Comparison of ENCODE assay signal across 9 mouse cellular contexts in the genomic region with DNA sequence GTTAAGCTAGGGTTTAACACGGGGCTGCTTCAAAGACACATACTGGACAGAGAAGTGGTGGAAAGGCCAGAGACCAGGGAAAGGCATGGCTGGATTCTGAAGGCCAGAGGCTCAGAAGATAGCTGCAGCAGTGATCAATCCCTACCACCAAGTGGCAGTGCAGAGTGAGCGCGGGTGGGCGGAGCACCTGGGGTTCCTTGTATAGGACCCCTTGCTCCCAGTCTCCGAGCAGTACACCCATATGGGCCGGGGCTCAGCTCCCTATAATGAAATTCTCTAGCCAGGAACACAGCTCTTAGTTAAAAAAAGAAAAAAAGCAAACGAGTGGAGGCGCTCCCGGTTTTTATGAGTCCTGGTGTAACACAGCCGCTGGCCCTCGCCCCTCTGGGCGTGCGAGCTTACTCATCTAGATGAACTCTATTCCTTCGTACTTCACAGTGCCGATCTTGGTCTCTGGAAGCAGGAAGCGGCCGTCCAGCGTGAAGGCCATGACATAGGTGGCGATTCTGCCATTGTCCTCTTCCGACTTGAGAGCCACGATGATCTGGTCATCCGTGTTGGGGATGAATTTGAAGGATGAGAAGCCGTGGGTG. TPM values are rescaled to one million over a fixed set of nuclear protein-coding genes. Genes with fewer than 3 reads are reported as not detected.
DNase-seq lines count a peak whose midpoint lies in the region; ATAC-seq and TF ChIP-seq lines count a peak whose summit lies in the region.
"Had no signal": no experiment of that assay in that cellular context is flagged by ENCODE, and none has a peak within 500 bp of the region (broad histone marks: within the 10 kb centered on the region; RNA-seq: fewer than 3 reads in every experiment).

No protein-coding gene starts in this region.

- H3K4me2 ChIP-seq in kidney, embryonic 15.5 days = no peak overlapping the region
- H3K4me2 ChIP-seq: embryonic facial prominence, embryonic 12.5 days had no signal

- TF ChIP-seq POLR2A in small intestine, adult 2 months (IDR thresholded peaks at IDR 0.05; ENCODE audit: low read depth, low read length) = 0 out of 2 replicates have a peak, but pooled peaks have one; percentile 16

- WGBS in kidney, embryonic 15.5 days = 78% methylated on average over 23 of the region's 23 CpGs
- 50% methylated on average over 23 of the region's 23 CpGs for WGBS in small intestine, adult 2 months
- WGBS in embryonic facial prominence, embryonic 10.5 days = 84% methylated on average over 23 of the region's 23 CpGs

- peak; percentile 19 for DNase-seq in kidney, adult 11 months
- DNase-seq in spleen, postnatal 4 days (ENCODE audit: low spot score in 2 of 2) = peak; percentile 57 to 84
- DNase-seq in spleen, postnatal 36 days (ENCODE audit: low spot score in 2 of 2) = no peak
- peak; percentile 38 for DNase-seq in cerebellum, adult 9-11 months
- no peak for DNase-seq in embryonic facial prominence, embryonic 10.5 days (ENCODE audit: low spot score)
- no peak for DNase-seq in c-Kit-positive CD71-positive TER-119-positive erythroid progenitor cells, embryonic 14.5 days (ENCODE audit: low spot score)

- H3K4me1 ChIP-seq in kidney, embryonic 15.5 days = peaks cover 49% of the 10 kb centered on the region
- peaks cover 53% of the 10 kb centered on the region for H3K4me1 ChIP-seq in small intestine, adult 2 months (ENCODE audit: control insufficient read depth, insufficient read depth, insufficient read length, low read length)
- H3K4me1 ChIP-seq in embryonic facial prominence, embryonic 10.5 days = peaks cover 11% of the 10 kb centered on the region
- H3K4me1 ChIP-seq: embryonic facial prominence, embryonic 12.5 days had no signal

- peaks cover 58% of the 10 kb centered on the region for H3K36me3 ChIP-seq in kidney, embryonic 15.5 days
- H3K36me3 ChIP-seq in small intestine, adult 2 months (ENCODE audit: control insufficient read depth, insufficient read depth, low read length) = peaks cover 50% of the 10 kb centered on the region
- H3K36me3 ChIP-seq in embryonic facial prominence, embryonic 10.5 days (replicated peaks) = peaks cover 78% of the 10 kb centered on the region

- no peaks in the 10 kb centered on the region for H3K9me3 ChIP-seq in kidney, embryonic 15.5 days (replicated peaks)
- H3K9me3 ChIP-seq in embryonic facial prominence, embryonic 10.5 days = no peaks in the 10 kb centered on the region
- H3K9me3 ChIP-seq: embryonic facial prominence, embryonic 12.5 days had no signal

- H3K9ac ChIP-seq in kidney, embryonic 15.5 days = no peak overlapping the region
- H3K9ac ChIP-seq: embryonic facial prominence, embryonic 12.5 days had no signal

- no peak for ATAC-seq in kidney, embryonic 15.5 days (replicated peaks; ENCODE audit: low FRiP score)

- TF ChIP-seq CTCF in small intestine, adult 2 months (IDR thresholded peaks at IDR 0.05; ENCODE audit: extremely low read depth, insufficient read length, insufficient replicate concordance, low read depth, low read length) = peak; percentile 41; the same call in 1 of the 2 replicates

- H3K27ac ChIP-seq in kidney, embryonic 15.5 days = no peak overlapping the region
- H3K27ac ChIP-seq in small intestine, adult 2 months (ENCODE audit: insufficient read depth, low read depth, low read length) = peak overlapping the region; percentile 99
- no peak overlapping the region for H3K27ac ChIP-seq in embryonic facial prominence, embryonic 10.5 days (replicated peaks)
- H3K27ac ChIP-seq: embryonic facial prominence, embryonic 12.5 days had no signal

- no peaks in the 10 kb centered on the region for H3K27me3 ChIP-seq in kidney, embryonic 15.5 days
- no peaks in the 10 kb centered on the region for H3K27me3 ChIP-seq in small intestine, adult 2 months (ENCODE audit: control insufficient read depth, insufficient read depth, low read length)
- no peaks in the 10 kb centered on the region for H3K27me3 ChIP-seq in embryonic facial prominence, embryonic 10.5 days (replicated peaks; ENCODE audit: low read depth, poor library complexity, severe bottlenecking)
- H3K27me3 ChIP-seq: embryonic facial prominence, embryonic 12.5 days had no signal

- H3K4me3 ChIP-seq in kidney, embryonic 15.5 days (replicated peaks) = no peak overlapping the region
- peak overlapping the region; percentile 4; the same call in 1 of the 2 replicates for H3K4me3 ChIP-seq in small intestine, adult 2 months (ENCODE audit: low read depth, low read length)
- no peak overlapping the region for H3K4me3 ChIP-seq in embryonic facial prominence, embryonic 10.5 days
- H3K4me3 ChIP-seq: embryonic facial prominence, embryonic 12.5 days had no signal

RNA-seq across cellular contexts. Expression of a gene that starts 5.5 kb away (rescaled TPM):
- 13.6 and 18.2 TPM in 2 replicates for polyA plus RNA-seq in kidney, embryonic 15.5 days (2015; fragmentation: Nextera tagmentation; extraction: Ambion mirVana)
- 372 and 739 TPM in 2 replicates for polyA plus RNA-seq in small intestine, adult 2 months (2012; rRNA removed)
- 0.86 and 0.88 TPM in 2 replicates for polyA plus RNA-seq in embryonic facial prominence, embryonic 10.5 days (2016; fragmentation: Nextera tagmentation; extraction: Ambion mirVana)

RNA-seq across cellular contexts. Expression of a gene that starts 11.5 kb away (rescaled TPM):
- polyA plus RNA-seq in kidney, embryonic 15.5 days (2015; fragmentation: Nextera tagmentation; extraction: Ambion mirVana) = 26.7 and 32.9 TPM in 2 replicates
- polyA plus RNA-seq in small intestine, adult 2 months (2012; rRNA removed) = 73.6 and 158 TPM in 2 replicates
- 20.2 and 20.8 TPM in 2 replicates for polyA plus RNA-seq in embryonic facial prominence, embryonic 10.5 days (2016; fragmentation: Nextera tagmentation; extraction: Ambion mirVana)

RNA-seq across cellular contexts. Expression of a gene that starts 20.6 kb away (rescaled TPM):
- 5.9 and 7.2 TPM in 2 replicates for polyA plus RNA-seq in kidney, embryonic 15.5 days (2015; fragmentation: Nextera tagmentation; extraction: Ambion mirVana)
- polyA plus RNA-seq in small intestine, adult 2 months (2012; rRNA removed) = 3.3 and 4.3 TPM in 2 replicates
- 2.6 and 3.4 TPM in 2 replicates for polyA plus RNA-seq in embryonic facial prominence, embryonic 10.5 days (2016; fragmentation: Nextera tagmentation; extraction: Ambion mirVana)

RNA-seq across cellular contexts. Expression of a gene that starts 51.9 kb away (rescaled TPM):
- polyA plus RNA-seq in kidney, embryonic 15.5 days (2015; fragmentation: Nextera tagmentation; extraction: Ambion mirVana) = 84.4 and 87.7 TPM in 2 replicates
- 22.6 and 27.7 TPM in 2 replicates for polyA plus RNA-seq in small intestine, adult 2 months (2012; rRNA removed)
- polyA plus RNA-seq in embryonic facial prominence, embryonic 10.5 days (2016; fragmentation: Nextera tagmentation; extraction: Ambion mirVana) = 40.0 and 46.9 TPM in 2 replicates

Comparison
In these comparisons a context has a peak if more than half of its experiments do, and no peak if none do; other contexts are left out.
1. DNase-seq: peak in kidney, adult 11 months (single experiment), spleen, postnatal 4 days (2 of 2) and cerebellum, adult 9-11 months (single experiment); none in spleen, postnatal 36 days (0 of 2), embryonic facial prominence, embryonic 10.5 days (single experiment) and c-Kit-positive CD71-positive TER-119-positive erythroid progenitor cells, embryonic 14.5 days (single experiment).
2. RNA of a gene that starts 5.5 kb away (polyA plus RNA-seq): 372 to 739 TPM in small intestine, adult 2 months; 13.6 to 18.2 TPM in kidney, embryonic 15.5 days and 0.86 to 0.88 TPM in embryonic facial prominence, embryonic 10.5 days; every median in the first group is over 10 times any median in the second.